Mouse (Mus musculus) ovary, postnatal 36 days (tissue): ENCODE data around the gene Polr3a.
"Not testable (repeated sequence)": the region's sequence is repeated elsewhere in the genome, so short reads cannot be mapped to it uniquely, and the experiment has no call there.

Experiments
- DNase-seq: peaks from one replicate; pipeline ENCODE4 v3.0.0; 2022; ENCODE audit warnings: low spot score, mixed read lengths

Polr3a gene

GRCm38 (mm10) chr14:24491266-24491981, 4.6 kb upstream of the Polr3a start:
- no peak for DNase-seq

DNA sequence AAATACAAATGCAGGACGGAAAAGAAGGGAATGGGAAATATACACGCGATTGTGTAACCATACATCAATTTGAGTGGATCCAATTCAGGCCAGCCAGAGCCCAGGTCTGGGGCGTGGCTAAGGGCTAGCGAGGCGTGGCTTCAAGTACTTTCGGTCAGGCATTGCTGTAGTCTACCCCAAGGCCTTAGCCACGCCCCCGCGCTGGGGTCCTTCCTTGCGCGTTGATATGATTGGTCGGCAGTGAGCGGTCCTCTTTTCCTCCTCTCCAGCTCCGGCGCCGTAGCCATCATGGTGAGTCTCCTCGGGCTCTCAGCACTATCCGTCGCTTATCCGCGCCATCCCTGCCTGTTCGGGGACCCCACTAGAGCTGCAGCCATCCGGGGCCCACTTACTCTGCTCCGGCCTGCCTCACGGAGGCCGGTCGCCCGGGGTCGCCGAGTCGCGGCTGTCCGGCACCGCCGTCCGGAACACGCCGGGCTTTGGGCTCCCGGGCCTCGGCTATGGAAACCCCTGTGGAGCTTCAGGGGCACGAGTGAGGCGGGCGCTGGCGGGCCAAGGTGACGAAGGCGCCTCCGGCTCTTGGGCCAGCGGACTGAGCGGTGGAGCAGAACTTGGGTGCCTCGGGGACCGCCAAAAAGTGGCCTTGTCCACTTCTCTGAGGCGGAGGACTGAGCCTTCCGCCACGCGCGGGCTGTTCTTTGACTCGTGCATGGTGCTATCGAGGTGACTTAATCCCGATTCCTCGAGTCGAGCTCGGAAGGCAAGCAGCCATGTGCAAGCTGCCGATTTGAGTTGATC, 3.8 kb upstream of the Polr3a start:
- DNase-seq, result peak; percentile 96

DNA sequence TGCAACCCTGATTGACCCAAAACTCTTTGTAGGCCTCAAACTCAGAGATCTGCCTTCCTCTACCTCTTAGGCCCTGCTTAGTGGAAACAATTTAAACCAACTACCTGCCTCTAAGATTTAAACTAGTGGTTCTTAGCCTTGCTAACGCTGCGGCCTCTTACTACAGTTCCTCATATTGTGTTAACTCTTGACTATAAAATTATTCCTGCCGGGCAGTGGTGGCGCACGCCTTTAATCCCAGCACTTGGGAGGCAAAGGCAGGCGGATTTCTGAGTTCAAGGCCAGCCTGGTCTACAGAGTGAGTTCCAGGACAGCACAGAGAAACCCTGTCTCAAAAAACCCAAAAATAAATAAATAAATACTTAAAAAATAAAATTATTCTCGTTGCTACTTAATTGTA, 2.9 kb upstream of the Polr3a start:
- DNase-seq, result not testable (repeated sequence)

GRCm38 (mm10) chr14:24486241-24486767, 554 bp downstream of the Polr3a start:
- no peak for DNase-seq

GRCm38 (mm10) chr14:24468806-24469205, 18.1 kb downstream of the Polr3a start:
- DNase-seq, result no peak

DNA sequence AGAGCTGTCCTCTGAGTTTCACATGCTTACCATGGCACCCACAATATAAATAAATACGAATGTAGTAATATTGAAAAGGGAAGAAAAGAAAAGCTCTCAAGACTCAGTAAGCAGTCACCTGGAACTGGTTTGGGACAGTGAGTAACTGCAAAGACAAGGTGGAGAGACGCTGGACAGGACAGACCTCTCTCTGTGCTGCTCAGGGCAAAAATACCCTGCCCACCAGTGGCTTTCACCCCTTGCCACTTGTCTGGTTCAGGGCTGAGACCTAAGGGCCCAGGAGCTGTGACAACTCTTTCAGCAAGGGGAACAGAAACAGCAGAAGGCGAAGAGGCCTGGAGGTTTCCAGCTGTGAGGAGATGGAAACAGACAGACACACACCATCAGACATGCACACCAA, 28.7 kb downstream of the Polr3a start:
- DNase-seq, result no peak

DNA sequence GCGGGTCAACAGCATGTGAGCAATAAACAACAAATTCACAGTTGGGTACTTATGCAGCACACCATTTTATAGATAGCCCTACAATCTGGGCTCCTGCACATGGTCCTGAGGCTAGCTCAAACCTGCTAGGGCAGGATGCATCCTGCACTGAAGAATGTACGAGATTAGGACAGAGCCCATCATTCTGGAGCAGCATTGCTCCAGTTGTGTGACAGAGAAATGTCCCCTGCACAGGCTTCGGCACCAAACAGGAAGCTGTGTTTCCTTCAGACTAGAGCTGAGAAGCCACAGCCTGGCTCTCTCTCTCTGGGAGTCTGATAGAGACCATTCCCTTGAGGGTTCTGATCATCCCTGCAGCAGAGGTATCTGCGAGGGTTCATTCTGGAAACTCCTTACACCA, 43.3 kb downstream of the Polr3a start:
- not testable (repeated sequence) for DNase-seq
